ENCODE assay signal across 13 mouse cellular contexts in genomic region chr12:73788850-73789249, GRCm38 (mm10).
DNase-seq lines count a peak whose midpoint lies in the region; ATAC-seq and TF ChIP-seq lines count a peak whose summit lies in the region.
"Had no signal": no experiment of that assay in that cellular context is flagged by ENCODE, and none has a peak within 500 bp of the region (broad histone marks: within the 10 kb centered on the region; RNA-seq: fewer than 3 reads in every experiment).

No protein-coding gene starts in this region.

- peaks cover 13% of the 10 kb centered on the region; the same call in 1 of the 2 replicates for H3K4me1 ChIP-seq in kidney, adult 2 months (ENCODE audit: control insufficient read depth, insufficient read depth, low read length)
- H3K4me1 ChIP-seq in MEL (ENCODE audit: control insufficient read depth in 1 of 2, insufficient read depth in 2 of 2, low read length in 2 of 2), result peaks cover 4 to 9% of the 10 kb centered on the region in 2 experiments; a peak in 3 of 4 replicates
- peaks cover 45 to 65% of the 10 kb centered on the region in 2 experiments for H3K4me1 ChIP-seq in heart, embryonic 14.5 days (ENCODE audit: control insufficient read depth in 2 of 2, insufficient read depth in 2 of 2, low read length in 2 of 2)
- peaks cover 5% of the 10 kb centered on the region for H3K4me1 ChIP-seq in intestine, embryonic 16.5 days (ENCODE audit: control insufficient read depth, insufficient read depth, low read length)
- H3K4me1 ChIP-seq: liver, embryonic 13.5 days had no signal

- TF ChIP-seq POLR2A in kidney, adult 2 months (IDR thresholded peaks at IDR 0.05; ENCODE audit: low read depth, low read length), result no peak
- no peak for TF ChIP-seq POLR2A in MEL (IDR thresholded peaks at IDR 0.05; ENCODE audit: control insufficient read depth in 1 of 2, insufficient read depth in 1 of 2, low read depth in 1 of 2, low read length in 2 of 2, poor library complexity in 1 of 2)

- no peak overlapping the region for H3K4me2 ChIP-seq in heart, embryonic 14.5 days (ENCODE audit: low read length)
- H3K4me2 ChIP-seq in intestine, embryonic 16.5 days (ENCODE audit: low read depth, low read length), result no peak overlapping the region
- H3K4me2 ChIP-seq: liver, embryonic 13.5 days had no signal

- no peaks in the 10 kb centered on the region for H3K79me2 ChIP-seq in MEL (ENCODE audit: control insufficient read depth, insufficient read depth, low read length, poor library complexity)

- TF ChIP-seq EP300 in MEL (IDR thresholded peaks at IDR 0.05; ENCODE audit: low read depth in 1 of 2, low read length in 2 of 2), result peak in 1 of 2 experiments; percentile 61; a peak in 2 of 4 replicates

- 60% methylated on average over 3 of the region's 3 CpGs for WGBS in kidney, adult 2 months
- 16% methylated on average over 3 of the region's 3 CpGs for WGBS in heart, embryonic 14.5 days
- WGBS in intestine, embryonic 16.5 days, result 38% methylated on average over 3 of the region's 3 CpGs

- H3K27ac ChIP-seq in kidney, adult 2 months (ENCODE audit: insufficient read depth, low read depth, low read length), result no peak overlapping the region
- H3K27ac ChIP-seq in MEL (ENCODE audit: control insufficient read depth, low read depth, low read length), result no peak overlapping the region; the same call in 1 of the 2 replicates
- H3K27ac ChIP-seq in heart, embryonic 14.5 days (replicated peaks in 1 of 2; ENCODE audit: control insufficient read depth in 1 of 2, insufficient read depth in 1 of 2, low read depth in 2 of 2, low read length in 2 of 2), result peak overlapping the region; percentile 70 to 72
- H3K27ac ChIP-seq in intestine, embryonic 16.5 days (ENCODE audit: low read length), result no peak overlapping the region
- H3K27ac ChIP-seq: liver, embryonic 13.5 days had no signal

- no peak; the same call in 1 of the 2 replicates for ATAC-seq in heart, embryonic 14.5 days (ENCODE audit: insufficient number of reproducible peaks, insufficient read depth, low FRiP score, low read depth)
- no peak for ATAC-seq in intestine, embryonic 16.5 days
- ATAC-seq: forebrain, embryonic 14.5 days had no signal

- peak; percentile 37 for DNase-seq in cerebellum, adult 11-12 months
- no peak for DNase-seq in cerebellum, adult 8-10 months
- peak; percentile 49 for DNase-seq in kidney, postnatal 14 days
- DNase-seq in kidney, adult 2 months, result no peak
- DNase-seq in MEL (ENCODE audit: low read depth, low spot score), result peak; percentile 32
- DNase-seq in right cerebral cortex, postnatal 25 days, result no peak
- DNase-seq: liver, embryonic 13.5 days; spleen, adult 18-20 months; thymus, postnatal 14 days had no signal

- no peaks in the 10 kb centered on the region for H3K9me3 ChIP-seq in MEL (replicated peaks; ENCODE audit: insufficient read depth, low read length)
- no peaks in the 10 kb centered on the region for H3K9me3 ChIP-seq in heart, embryonic 14.5 days (ENCODE audit: control insufficient read depth, low read length)
- H3K9me3 ChIP-seq in intestine, embryonic 16.5 days (ENCODE audit: control insufficient read depth, low read length), result no peaks in the 10 kb centered on the region
- H3K9me3 ChIP-seq: liver, embryonic 13.5 days; megakaryocyte, embryonic 14.5 days had no signal

- no peak for TF ChIP-seq CTCF in kidney, adult 2 months (conservative IDR thresholded peaks at IDR 0.05; ENCODE audit: insufficient read depth, insufficient read length, low read depth, low read length)
- TF ChIP-seq CTCF in MEL (IDR thresholded peaks at IDR 0.05 in 2 of 3, conservative IDR thresholded peaks at IDR 0.05 in 1 of 3; ENCODE audit: control insufficient read depth in 1 of 3, insufficient read depth in 1 of 3, low read depth in 2 of 3, low read length in 3 of 3, poor library complexity in 1 of 3, severe bottlenecking in 1 of 3), result no peak

- no peaks in the 10 kb centered on the region for H3K36me3 ChIP-seq in kidney, adult 2 months (ENCODE audit: control insufficient read depth, insufficient read depth, low read length)
- peaks cover 0 to 4% of the 10 kb centered on the region in 2 experiments; a peak in 1 of 4 replicates for H3K36me3 ChIP-seq in MEL (ENCODE audit: control insufficient read depth in 1 of 2, insufficient read depth in 2 of 2, low read length in 2 of 2)
- H3K36me3 ChIP-seq in heart, embryonic 14.5 days (ENCODE audit: control insufficient read depth, insufficient read depth, low read length), result no peaks in the 10 kb centered on the region
- H3K36me3 ChIP-seq in intestine, embryonic 16.5 days (ENCODE audit: control insufficient read depth, insufficient read depth, low read length), result no peaks in the 10 kb centered on the region
- H3K36me3 ChIP-seq: liver, embryonic 13.5 days had no signal

- no peak overlapping the region for H3K9ac ChIP-seq in MEL (ENCODE audit: control insufficient read depth, low read depth, low read length, poor library complexity, severe bottlenecking)
- no peak overlapping the region for H3K9ac ChIP-seq in heart, embryonic 14.5 days (ENCODE audit: low read length)
- no peak overlapping the region for H3K9ac ChIP-seq in intestine, embryonic 16.5 days (ENCODE audit: low read depth, low read length)
- H3K9ac ChIP-seq: liver, embryonic 13.5 days had no signal

- H3K4me3 ChIP-seq in kidney, adult 2 months (ENCODE audit: insufficient read depth, low read depth, low read length), result no peak overlapping the region
- no peak overlapping the region for H3K4me3 ChIP-seq in MEL (ENCODE audit: control insufficient read depth in 1 of 2, insufficient read depth in 1 of 2, low read depth in 2 of 2, low read length in 2 of 2)
- H3K4me3 ChIP-seq in heart, embryonic 14.5 days (ENCODE audit: control insufficient read depth in 1 of 2, insufficient read depth in 1 of 2, low read depth in 1 of 2, low read length in 2 of 2), result no peak overlapping the region
- H3K4me3 ChIP-seq in intestine, embryonic 16.5 days (ENCODE audit: low read length), result no peak overlapping the region
- H3K4me3 ChIP-seq: liver, embryonic 13.5 days; megakaryocyte, embryonic 14.5 days had no signal

- TF ChIP-seq RAD21 in MEL (IDR thresholded peaks at IDR 0.05; ENCODE audit: low read depth, low read length), result no peak

- no peaks in the 10 kb centered on the region for H3K27me3 ChIP-seq in kidney, adult 2 months (replicated peaks; ENCODE audit: control insufficient read depth, insufficient read depth, low read length)
- peaks cover 2 to 13% of the 10 kb centered on the region in 2 experiments; a peak in 3 of 4 replicates for H3K27me3 ChIP-seq in MEL (ENCODE audit: control insufficient read depth in 1 of 2, insufficient read depth in 2 of 2, low read length in 2 of 2)
- H3K27me3 ChIP-seq in heart, embryonic 14.5 days (ENCODE audit: control insufficient read depth, insufficient read depth, low read length), result no peaks in the 10 kb centered on the region
- no peaks in the 10 kb centered on the region for H3K27me3 ChIP-seq in intestine, embryonic 16.5 days (replicated peaks; ENCODE audit: control insufficient read depth, insufficient read depth, low read length)
- H3K27me3 ChIP-seq: liver, embryonic 13.5 days had no signal

TF ChIP-seq in MEL, 35 proteins besides CTCF, POLR2A, EP300 and RAD21:
- TF ChIP-seq KAT2A (conservative IDR thresholded peaks at IDR 0.05; ENCODE audit: low read depth, low read length) (no peak), ZMIZ1 (IDR thresholded peaks at IDR 0.05; ENCODE audit: low read depth, low read length) (no peak), MAX (IDR thresholded peaks at IDR 0.05; ENCODE audit: low read length) (no peak), CHD2 (IDR thresholded peaks at IDR 0.05; ENCODE audit: low read length) (no peak), GATA1 (IDR thresholded peaks at IDR 0.05; ENCODE audit: low read depth, low read length) (0 out of 2 replicates have a peak, but pooled peaks have one; percentile 30), MYB (IDR thresholded peaks at IDR 0.05; ENCODE audit: low read depth, low read length) (no peak), TCF12 (IDR thresholded peaks at IDR 0.05; ENCODE audit: low read depth, low read length) (peak; percentile 33; the same call in 1 of the 2 replicates), POLR2AphosphoS2 (IDR thresholded peaks at IDR 0.05; ENCODE audit: low read length) (no peak), MXI1 (IDR thresholded peaks at IDR 0.05; ENCODE audit: low read depth, low read length) (peak; percentile 36; the same call in 1 of the 2 replicates), CHD1 (IDR thresholded peaks at IDR 0.05; ENCODE audit: low read depth, low read length) (no peak), SIN3A (IDR thresholded peaks at IDR 0.05; ENCODE audit: low read length) (peak; percentile 22; the same call in 1 of the 2 replicates), ETS1 (IDR thresholded peaks at IDR 0.05; ENCODE audit: low read depth, low read length) (peak; percentile 53; the same call in 1 of the 2 replicates)
TF ChIP-seq in MEL: peak in this region for 5.

Comparison
In these comparisons a context has a peak if more than half of its experiments do, and no peak if none do; other contexts are left out.
1. DNase-seq: peak in cerebellum, adult 11-12 months (single experiment), kidney, postnatal 14 days (single experiment) and MEL (single experiment); none in cerebellum, adult 8-10 months (single experiment), kidney, adult 2 months (single experiment) and right cerebral cortex, postnatal 25 days (single experiment).
2. H3K27ac ChIP-seq: peak in heart, embryonic 14.5 days (2 of 2); none in kidney, adult 2 months (single experiment), MEL (single experiment) and intestine, embryonic 16.5 days (single experiment).